Comparison of ENCODE assay signal across 10 mouse cellular contexts in the genomic region with DNA sequence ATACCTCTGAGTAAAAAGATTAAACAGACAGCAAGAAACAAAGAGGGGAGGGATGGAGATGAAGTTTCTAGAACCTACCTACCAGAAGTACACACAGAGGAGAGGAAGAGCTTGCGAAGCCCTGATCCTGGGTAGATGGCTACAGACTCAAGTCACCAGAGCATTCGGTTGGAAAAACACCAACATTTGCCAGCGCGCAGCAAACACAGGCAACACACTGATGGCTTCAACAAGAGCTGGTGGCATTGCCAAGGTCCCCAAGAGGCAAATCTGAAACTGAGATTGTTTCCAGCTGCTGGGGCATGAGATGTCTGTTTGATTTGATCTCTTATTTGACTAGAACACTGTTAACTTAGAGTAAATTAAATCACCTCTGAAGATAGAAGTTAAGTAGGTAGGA.
"Had no signal": no experiment of that assay in that cellular context is flagged by ENCODE, and none has a peak within 500 bp of the region (broad histone marks: within the 10 kb centered on the region; RNA-seq: fewer than 3 reads in every experiment).

No protein-coding gene starts in this region.

- H3K9me3 ChIP-seq: liver, embryonic 13.5 days; neural tube, embryonic 12.5 days had no signal

- H3K9ac ChIP-seq: liver, embryonic 13.5 days; neural tube, embryonic 12.5 days had no signal

- H3K4me3 ChIP-seq: liver, embryonic 13.5 days; neural tube, embryonic 12.5 days had no signal

- H3K27ac ChIP-seq: kidney, postnatal 0 days; liver, embryonic 13.5 days; neural tube, embryonic 12.5 days had no signal

- H3K4me2 ChIP-seq: liver, embryonic 13.5 days; midbrain, embryonic 11.5 days; neural tube, embryonic 12.5 days had no signal

- H3K36me3 ChIP-seq: liver, embryonic 13.5 days; neural tube, embryonic 12.5 days had no signal

- H3K27me3 ChIP-seq: liver, embryonic 13.5 days; neural tube, embryonic 12.5 days had no signal

- DNase-seq: kidney, postnatal 25 days; liver, embryonic 13.5 days; lung, adult 2 months; lung, postnatal 14 days; lung, postnatal 4 days; thymus, adult 18-20 months; thymus, postnatal 36 days had no signal

- H3K4me1 ChIP-seq: liver, embryonic 13.5 days had no signal
